Mouse (Mus musculus): ENCODE results near the gene Syngr1. TPM values are rescaled to one million over a fixed set of nuclear protein-coding genes. Genes with fewer than 3 reads are reported as not detected.

Syngr1 gene
- total and polyA plus RNA-seq, 3 experiments, result 105 to 115 TPM; not detected in 1

GRCm38 (mm10) chr15:80050093-80050492 is 41.0 kb upstream of the Syngr1 start:
- TF ChIP-seq TBP (IDR thresholded peaks at IDR 0.05; ENCODE audit: low read depth, low read length) (no peak), EP300 (IDR thresholded peaks at IDR 0.05; ENCODE audit: low read depth in 1 of 2, low read length in 2 of 2) (no peak), RAD21 (IDR thresholded peaks at IDR 0.05; ENCODE audit: low read depth, low read length) (no peak), USF1 (IDR thresholded peaks at IDR 0.05; ENCODE audit: low read depth, low read length) (no peak), ZC3H11A (IDR thresholded peaks at IDR 0.05; ENCODE audit: low read depth, low read length) (no peak), ZNF384 (IDR thresholded peaks at IDR 0.05; ENCODE audit: low read depth, low read length) (no peak), CTCF (IDR thresholded peaks at IDR 0.05 in 2 of 3, conservative IDR thresholded peaks at IDR 0.05 in 1 of 3; ENCODE audit: control insufficient read depth in 1 of 3, insufficient read depth in 1 of 3, low read depth in 2 of 3, low read length in 3 of 3, poor library complexity in 1 of 3, severe bottlenecking in 1 of 3) (no peak), RCOR1 (IDR thresholded peaks at IDR 0.05; ENCODE audit: low read depth, low read length) (no peak), ETS1 (IDR thresholded peaks at IDR 0.05; ENCODE audit: low read depth, low read length) (no peak), GABPA (IDR thresholded peaks at IDR 0.05; ENCODE audit: low read depth, low read length) (no peak), MAFK (IDR thresholded peaks at IDR 0.05; ENCODE audit: borderline replicate concordance, low read depth, low read length) (no peak), BHLHE40 (IDR thresholded peaks at IDR 0.05; ENCODE audit: borderline replicate concordance, low read depth, low read length) (no peak), CHD2 (IDR thresholded peaks at IDR 0.05; ENCODE audit: low read length) (no peak), MYB (IDR thresholded peaks at IDR 0.05; ENCODE audit: low read depth, low read length) (no peak), MAZ (IDR thresholded peaks at IDR 0.05; ENCODE audit: low read depth, low read length) (no peak), TCF12 (IDR thresholded peaks at IDR 0.05; ENCODE audit: low read depth, low read length) (no peak), MYC (IDR thresholded peaks at IDR 0.05; ENCODE audit: low read depth, low read length) (no peak)
- peaks cover 10 to 21% of the 10 kb centered on the region in 2 experiments for H3K4me1 ChIP-seq (ENCODE audit: control insufficient read depth in 1 of 2, insufficient read depth in 2 of 2, low read length in 2 of 2)
- no peak overlapping the region for H3K4me3 ChIP-seq (ENCODE audit: control insufficient read depth in 1 of 2, insufficient read depth in 1 of 2, low read depth in 2 of 2, low read length in 2 of 2)
- no peaks in the 10 kb centered on the region for H3K9me3 ChIP-seq (replicated peaks; ENCODE audit: insufficient read depth, low read length)
- H3K27me3 ChIP-seq (ENCODE audit: control insufficient read depth in 1 of 2, insufficient read depth in 2 of 2, low read length in 2 of 2), result no peaks in the 10 kb centered on the region
- no peaks in the 10 kb centered on the region for H3K79me2 ChIP-seq (ENCODE audit: control insufficient read depth, insufficient read depth, low read length, poor library complexity)
- peaks cover 0 to 16% of the 10 kb centered on the region in 2 experiments; a peak in 2 of 4 replicates for H3K36me3 ChIP-seq (ENCODE audit: control insufficient read depth in 1 of 2, insufficient read depth in 2 of 2, low read length in 2 of 2)
- H3K9ac ChIP-seq (ENCODE audit: control insufficient read depth, low read depth, low read length, poor library complexity, severe bottlenecking), result no peak overlapping the region
- H3K27ac ChIP-seq (ENCODE audit: control insufficient read depth, low read depth, low read length), result no peak overlapping the region
- no peak for DNase-seq (ENCODE audit: low read depth, low spot score)

GRCm38 (mm10) chr15:80051092-80051761 is 39.9 kb upstream of the Syngr1 start:
- Histone ChIP-seq H3K79me2 (ENCODE audit: control insufficient read depth, insufficient read depth, low read length, poor library complexity) (no peaks in the 10 kb centered on the region), H3K36me3 (ENCODE audit: control insufficient read depth in 1 of 2, insufficient read depth in 2 of 2, low read length in 2 of 2) (peaks cover 0 to 16% of the 10 kb centered on the region in 2 experiments; a peak in 2 of 4 replicates), H3K4me1 (ENCODE audit: control insufficient read depth in 1 of 2, insufficient read depth in 2 of 2, low read length in 2 of 2) (peaks cover 10 to 21% of the 10 kb centered on the region in 2 experiments), H3K9ac (ENCODE audit: control insufficient read depth, low read depth, low read length, poor library complexity, severe bottlenecking) (no peak overlapping the region), H3K4me3 (ENCODE audit: control insufficient read depth in 1 of 2, insufficient read depth in 1 of 2, low read depth in 2 of 2, low read length in 2 of 2) (no peak overlapping the region), H3K27ac (ENCODE audit: control insufficient read depth, low read depth, low read length) (no peak overlapping the region), H3K9me3 (replicated peaks; ENCODE audit: insufficient read depth, low read length) (no peaks in the 10 kb centered on the region), H3K27me3 (ENCODE audit: control insufficient read depth in 1 of 2, insufficient read depth in 2 of 2, low read length in 2 of 2) (no peaks in the 10 kb centered on the region)
- DNase-seq (ENCODE audit: low read depth, low spot score), result no peak
- TF ChIP-seq GATA1 (IDR thresholded peaks at IDR 0.05; ENCODE audit: low read depth, low read length), result no peak
- no peak for TF ChIP-seq TCF12 (IDR thresholded peaks at IDR 0.05; ENCODE audit: low read depth, low read length)
- no peak for TF ChIP-seq RAD21 (IDR thresholded peaks at IDR 0.05; ENCODE audit: low read depth, low read length)
- no peak for TF ChIP-seq KAT2A (conservative IDR thresholded peaks at IDR 0.05; ENCODE audit: low read depth, low read length)
- TF ChIP-seq POLR2A (IDR thresholded peaks at IDR 0.05; ENCODE audit: control insufficient read depth in 1 of 2, insufficient read depth in 1 of 2, low read depth in 1 of 2, low read length in 2 of 2, poor library complexity in 1 of 2), result no peak
- no peak for TF ChIP-seq POLR2AphosphoS5 (IDR thresholded peaks at IDR 0.05; ENCODE audit: borderline replicate concordance, low read depth, low read length)
- TF ChIP-seq HCFC1 (IDR thresholded peaks at IDR 0.05; ENCODE audit: low read depth, low read length), result no peak
- TF ChIP-seq ZC3H11A (IDR thresholded peaks at IDR 0.05; ENCODE audit: low read depth, low read length), result no peak
- no peak for TF ChIP-seq SIN3A (IDR thresholded peaks at IDR 0.05; ENCODE audit: low read length)
- TF ChIP-seq CHD2 (IDR thresholded peaks at IDR 0.05; ENCODE audit: low read length), result no peak
- no peak for TF ChIP-seq GABPA (IDR thresholded peaks at IDR 0.05; ENCODE audit: low read depth, low read length)
- TF ChIP-seq USF1 (IDR thresholded peaks at IDR 0.05; ENCODE audit: low read depth, low read length), result no peak
- no peak for TF ChIP-seq SMC3 (IDR thresholded peaks at IDR 0.05; ENCODE audit: low read depth, low read length)
- no peak for TF ChIP-seq UBTF (IDR thresholded peaks at IDR 0.05; ENCODE audit: borderline replicate concordance, insufficient read depth, low read depth, low read length)
- no peak for TF ChIP-seq ZNF384 (IDR thresholded peaks at IDR 0.05; ENCODE audit: low read depth, low read length)
- no peak for TF ChIP-seq ELF1 (IDR thresholded peaks at IDR 0.05; ENCODE audit: low read depth, low read length)

All from MEL (cell line).